Mouse (Mus musculus) monocyte, adult 5-6 weeks (primary cell): ENCODE results near the gene E130218I03Rik. TPM values are rescaled to one million over a fixed set of nuclear protein-coding genes. Genes with fewer than 3 reads are reported as not detected.

Experiments
- ATAC-seq: fragments of 153-309, 156-312 bp; replicated peaks from 2 replicates; pipeline ENCODE4 v1.8.0; 2017; ENCODE audit warnings: mild to moderate bottlenecking; ENCODE audit not compliant: low TSS enrichment, insufficient number of reproducible peaks, severe bottlenecking, poor library complexity, low FRiP score
- total RNA-seq: library from RNA; stranded (forward); fragments of 200-1000, 200-491, 200-594 nt; gene quantifications from 3 replicates; pipeline ENCODE4 v1.2.3, GENCODE M21; 2017

Gene E130218I03Rik
- total RNA-seq, 1 experiment from 2014 or later, result 1.4 TPM

- ATAC-seq, result peak; percentile 66
These were observed 30.2 kb downstream of the E130218I03Rik start for GRCm38 (mm10) chr4:134273417-134274345.

GRCm38 (mm10) chr4:134284942-134285341 is 41.5 kb downstream of the E130218I03Rik start:
- no peak for ATAC-seq

DNA sequence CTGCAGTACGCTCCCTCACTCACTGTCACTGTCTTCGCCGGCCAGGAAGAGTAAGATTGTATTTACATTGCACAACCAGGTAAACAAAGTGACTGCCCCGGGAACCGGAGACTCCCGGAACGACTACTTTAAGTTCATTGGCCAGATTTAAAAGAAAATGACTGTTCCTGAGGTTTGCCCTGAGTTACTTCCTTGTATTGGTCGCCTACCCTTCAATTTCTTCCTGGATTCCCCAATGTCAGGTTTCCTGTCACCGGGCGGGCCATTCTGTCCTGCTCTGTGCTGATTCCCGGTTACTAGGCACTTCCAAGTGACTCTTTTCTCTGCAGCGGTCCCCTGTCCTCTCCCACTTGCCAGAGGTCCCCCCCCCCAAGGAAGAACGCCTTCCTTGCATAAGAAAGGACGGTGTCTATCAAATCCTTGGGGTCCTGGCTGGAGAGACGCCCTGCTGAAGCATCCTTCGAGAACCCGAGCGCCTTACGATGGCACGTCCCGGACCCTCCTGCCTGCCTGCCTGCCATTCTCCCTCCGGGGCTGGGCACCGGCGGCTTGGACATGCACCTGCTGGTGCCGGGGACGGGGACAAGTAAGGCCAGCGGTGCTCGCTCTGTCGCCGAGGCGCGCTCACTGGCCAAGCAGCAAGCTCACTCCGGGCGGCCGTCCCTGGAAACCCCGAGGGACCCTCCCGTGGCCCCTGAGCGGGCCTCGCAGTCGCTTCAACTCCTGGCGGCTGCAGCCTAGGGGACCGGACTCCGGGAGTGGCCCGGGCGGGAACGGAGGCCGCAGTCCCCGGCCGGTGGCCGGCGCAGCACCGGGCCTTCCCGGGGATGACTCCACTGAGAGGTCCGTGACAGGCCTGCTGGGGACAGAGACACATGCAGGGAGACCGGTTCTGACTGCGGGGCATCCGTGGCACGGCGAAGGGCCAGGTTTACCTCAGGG is 43.0 kb downstream of the E130218I03Rik start:
- no peak for ATAC-seq

- ATAC-seq, result peak; percentile 61
These were observed 43.7 kb downstream of the E130218I03Rik start for GRCm38 (mm10) chr4:134287168-134287564.

GRCm38 (mm10) chr4:134287575-134288025 is 44.1 kb downstream of the E130218I03Rik start, which contains the start of gene Pdik1l:
TSS of gene Pdik1l (minus strand) at chr4:134287895.
- peak; percentile 71 for ATAC-seq

GRCm38 (mm10) chr4:134288397-134289256 is 45.2 kb downstream of the E130218I03Rik start:
- no peak for ATAC-seq

DNA sequence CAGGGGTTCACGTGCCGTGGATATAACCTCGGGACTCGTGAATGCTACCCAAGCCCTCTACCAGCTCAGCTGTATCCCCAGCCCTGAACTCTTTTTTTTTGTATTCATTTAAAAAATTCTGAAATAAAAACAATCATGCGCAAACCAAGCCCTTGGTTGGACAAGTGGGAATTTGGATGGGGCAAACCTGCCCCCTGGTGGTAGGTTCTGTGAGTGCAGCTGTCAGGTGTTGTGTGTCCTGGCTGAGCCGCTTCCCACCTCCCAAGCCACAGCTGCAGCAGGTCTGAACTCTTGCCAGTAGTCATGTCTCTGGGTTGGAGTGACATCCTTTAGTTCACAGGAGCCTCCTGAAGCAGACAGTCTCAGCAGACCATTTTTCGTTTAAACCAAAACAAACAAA is 48.6 kb downstream of the E130218I03Rik start:
- peak; percentile 68 for ATAC-seq

DNA sequence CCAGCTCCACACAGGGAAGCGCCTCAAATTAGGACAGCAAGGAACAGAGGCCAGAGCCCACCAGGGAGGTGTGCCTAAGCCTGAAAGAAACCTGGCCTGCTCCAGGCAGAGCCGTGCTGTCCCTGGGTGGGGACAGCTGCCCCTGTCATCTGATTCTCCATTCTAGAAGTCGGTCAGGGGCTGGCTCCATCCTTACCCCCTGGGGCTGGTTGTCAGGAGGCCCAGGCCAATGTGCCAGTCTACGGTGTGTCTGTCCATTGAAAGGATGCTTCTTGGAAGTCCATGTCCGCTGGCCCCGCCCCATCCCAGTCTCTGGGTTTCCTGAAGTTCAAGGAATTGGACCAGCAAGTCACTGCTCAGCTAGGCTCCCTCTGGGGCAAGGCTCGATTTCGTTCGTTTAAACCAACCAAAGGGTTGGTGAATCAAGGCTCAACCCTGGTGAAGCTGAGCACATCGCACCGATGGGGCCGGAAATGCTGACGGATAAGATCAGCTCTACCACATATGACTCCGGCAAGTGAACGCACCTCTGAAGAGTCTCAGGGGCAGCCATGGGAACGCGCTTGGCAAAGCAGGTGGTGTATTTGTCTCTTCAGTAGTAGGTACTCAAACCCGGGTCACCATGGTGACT is 49.7 kb downstream of the E130218I03Rik start:
- ATAC-seq, result no peak

DNA sequence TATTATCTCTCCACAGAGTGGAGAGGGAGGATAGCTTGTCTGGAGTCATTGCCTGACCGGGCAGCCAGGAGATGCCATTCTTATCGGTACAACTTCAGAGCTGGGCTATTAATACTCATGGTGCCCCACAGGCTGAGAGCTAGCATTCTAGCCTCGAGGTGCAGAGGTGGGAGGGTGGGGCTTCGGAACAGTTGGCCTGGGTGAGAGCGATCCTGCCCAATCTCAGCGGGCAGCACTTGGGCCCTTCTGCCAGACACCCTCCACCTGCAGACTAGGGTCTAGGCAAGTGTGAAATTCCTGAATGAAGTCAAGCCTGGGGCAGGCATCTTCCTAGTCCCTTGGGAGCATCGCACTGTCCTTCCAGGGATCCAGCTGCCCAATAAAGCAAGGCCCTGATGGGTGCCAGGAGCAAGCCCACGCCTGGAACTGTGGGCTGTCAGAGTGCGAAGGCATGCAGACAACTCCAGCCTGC is 50.3 kb downstream of the E130218I03Rik start:
- no peak for ATAC-seq

Other genes with a start within 250 kb of the E130218I03Rik start
- 11.2 to 17.2 TPM (median 16.3 TPM) in 3 replicates for gene Dhdds, start 242.7 kb upstream of the E130218I03Rik start, total RNA-seq
- 0.19 TPM in 1 of 3 replicates, not detected in the others for gene Lin28a, start 224.8 kb upstream of the E130218I03Rik start, total RNA-seq
- gene Zfp683, start 189.8 kb upstream of the E130218I03Rik start, total RNA-seq, result 0.64 TPM in 1 of 3 replicates, not detected in the others
- gene Crybg2, start 182.8 kb upstream of the E130218I03Rik start, total RNA-seq, result 0.48 to 3.1 TPM (median 0.64 TPM) in 3 replicates
- gene Cd52, start 148.6 kb upstream of the E130218I03Rik start, total RNA-seq, result 1,277 to 1,906 TPM (median 1,626 TPM) in 3 replicates
- 8.5 to 13.7 TPM (median 10.6 TPM) in 3 replicates for gene Ubxn11, start 141.1 kb upstream of the E130218I03Rik start, total RNA-seq
- 320 to 400 TPM (median 328 TPM) in 3 replicates for gene Sh3bgrl3, start 114.9 kb upstream of the E130218I03Rik start, total RNA-seq
- gene Cep85, start 56.5 kb upstream of the E130218I03Rik start, total RNA-seq, result 21.6 to 36.1 TPM (median 24.2 TPM) in 3 replicates
- gene Gm7534, start 40.7 kb upstream of the E130218I03Rik start, total RNA-seq, result not detected in 3 replicates
- gene Catsper4, start 16.3 kb upstream of the E130218I03Rik start, total RNA-seq, result not detected in 3 replicates
- not detected in 3 replicates for gene Cnksr1, start 5.3 kb upstream of the E130218I03Rik start, total RNA-seq
- gene Zfp593, start 1.9 kb downstream of the E130218I03Rik start, total RNA-seq, result 2.8 to 8.7 TPM (median 6.0 TPM) in 3 replicates
- gene Gm30191, start 3.3 kb downstream of the E130218I03Rik start, total RNA-seq, result not detected in 3 replicates
- not detected in 3 replicates for gene Grrp1, start 10.4 kb downstream of the E130218I03Rik start, total RNA-seq
- gene Pdik1l, start 44.2 kb downstream of the E130218I03Rik start, total RNA-seq, result 14.7 to 25.2 TPM (median 21.5 TPM) in 3 replicates
- not detected in 3 replicates for gene Trim63, start 71.5 kb downstream of the E130218I03Rik start, total RNA-seq
- not detected in 3 replicates for gene Slc30a2, start 99.5 kb downstream of the E130218I03Rik start, total RNA-seq
- 0.29 TPM in 1 of 3 replicates, not detected in the others for gene Extl1, start 140.2 kb downstream of the E130218I03Rik start, total RNA-seq
- 0.64 to 3.8 TPM (median 1.5 TPM) in 3 replicates for gene Pafah2, start 152.7 kb downstream of the E130218I03Rik start, total RNA-seq
- gene Stmn1, start 224.7 kb downstream of the E130218I03Rik start, total RNA-seq, result 17.1 to 48.5 TPM (median 25.0 TPM) in 3 replicates